Mouse (Mus musculus): ENCODE results near the gene Stard10. TPM values are rescaled to one million over a fixed set of nuclear protein-coding genes. Genes with fewer than 3 reads are reported as not detected.

Stard10 gene
- polyA plus RNA-seq, 1 experiment from 2014 or later = 12.8 TPM

DNA sequence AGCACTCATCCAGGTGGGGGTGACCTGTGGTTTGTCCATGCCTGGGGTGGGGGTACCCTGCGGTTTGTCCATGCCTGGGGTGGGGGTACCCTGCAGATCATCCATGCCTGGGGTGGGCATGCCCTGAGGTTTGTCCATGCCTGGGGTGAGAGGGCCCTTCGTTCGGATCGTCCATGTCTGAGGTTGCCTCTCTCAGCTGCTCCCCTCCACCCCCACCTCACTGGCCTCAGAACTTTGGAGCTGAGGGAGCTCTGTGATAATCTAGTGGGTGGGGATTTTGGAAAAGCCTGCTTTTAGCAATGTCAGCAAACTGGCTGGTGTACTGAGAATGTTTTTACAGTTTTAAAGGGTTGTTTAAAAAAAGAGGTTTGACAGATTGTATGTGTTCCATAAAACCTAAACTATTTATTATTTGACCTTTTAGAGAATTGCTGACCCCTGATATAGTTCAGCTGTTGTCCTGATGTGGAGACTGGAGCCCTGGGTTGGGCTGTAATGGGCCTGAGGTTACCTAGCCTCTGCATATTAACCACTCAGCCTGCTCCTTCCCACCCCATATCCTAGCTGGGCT, 75.1 kb downstream of the Stard10 start:
- no peak overlapping the region for H3K4me2 ChIP-seq
- no peak overlapping the region; the same call in 1 of the 2 replicates for H3K27ac ChIP-seq (replicated peaks)
- no peak overlapping the region for H3K9ac ChIP-seq (replicated peaks)
- no peaks in the 10 kb centered on the region for H3K36me3 ChIP-seq
- WGBS = 81% methylated on average over 4 of the region's 4 CpGs
- H3K4me1 ChIP-seq = peaks cover 8% of the 10 kb centered on the region
- H3K9me3 ChIP-seq (replicated peaks) = no peaks in the 10 kb centered on the region
- no peak overlapping the region for H3K4me3 ChIP-seq (replicated peaks)
- ATAC-seq (ENCODE audit: low FRiP score) = no peak
- H3K27me3 ChIP-seq (replicated peaks) = no peaks in the 10 kb centered on the region

DNA sequence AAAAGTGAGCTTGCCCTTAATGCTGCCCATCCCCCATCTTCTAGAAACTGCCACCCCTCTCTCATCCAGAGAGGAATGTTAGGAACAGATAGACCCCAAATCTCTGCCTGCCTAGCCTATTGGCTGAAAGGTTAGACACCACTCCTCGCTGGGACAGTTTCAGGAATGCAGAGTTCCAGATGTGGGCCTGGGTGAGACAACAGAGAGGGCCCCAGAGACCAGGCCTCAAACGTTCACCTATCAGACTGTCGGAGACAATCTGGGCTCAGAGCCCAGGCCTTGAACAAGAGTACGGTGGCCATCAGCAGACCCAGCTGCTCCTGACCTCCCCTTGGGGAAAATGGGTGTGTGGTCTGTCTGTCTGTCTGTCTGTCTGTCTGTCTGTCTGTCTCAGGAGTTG, 76.1 kb downstream of the Stard10 start:
- Histone ChIP-seq H3K27me3 (replicated peaks) (no peaks in the 10 kb centered on the region), H3K9ac (replicated peaks) (no peak overlapping the region), H3K4me3 (replicated peaks) (no peak overlapping the region), H3K36me3 (no peaks in the 10 kb centered on the region), H3K9me3 (replicated peaks) (no peaks in the 10 kb centered on the region), H3K4me2 (no peak overlapping the region), H3K27ac (replicated peaks) (peak overlapping the region; percentile 68; the same call in 1 of the 2 replicates), H3K4me1 (peaks cover 8% of the 10 kb centered on the region)
- ATAC-seq (ENCODE audit: low FRiP score) = no peak
- 63% methylated on average over 4 of the region's 4 CpGs for WGBS

DNA sequence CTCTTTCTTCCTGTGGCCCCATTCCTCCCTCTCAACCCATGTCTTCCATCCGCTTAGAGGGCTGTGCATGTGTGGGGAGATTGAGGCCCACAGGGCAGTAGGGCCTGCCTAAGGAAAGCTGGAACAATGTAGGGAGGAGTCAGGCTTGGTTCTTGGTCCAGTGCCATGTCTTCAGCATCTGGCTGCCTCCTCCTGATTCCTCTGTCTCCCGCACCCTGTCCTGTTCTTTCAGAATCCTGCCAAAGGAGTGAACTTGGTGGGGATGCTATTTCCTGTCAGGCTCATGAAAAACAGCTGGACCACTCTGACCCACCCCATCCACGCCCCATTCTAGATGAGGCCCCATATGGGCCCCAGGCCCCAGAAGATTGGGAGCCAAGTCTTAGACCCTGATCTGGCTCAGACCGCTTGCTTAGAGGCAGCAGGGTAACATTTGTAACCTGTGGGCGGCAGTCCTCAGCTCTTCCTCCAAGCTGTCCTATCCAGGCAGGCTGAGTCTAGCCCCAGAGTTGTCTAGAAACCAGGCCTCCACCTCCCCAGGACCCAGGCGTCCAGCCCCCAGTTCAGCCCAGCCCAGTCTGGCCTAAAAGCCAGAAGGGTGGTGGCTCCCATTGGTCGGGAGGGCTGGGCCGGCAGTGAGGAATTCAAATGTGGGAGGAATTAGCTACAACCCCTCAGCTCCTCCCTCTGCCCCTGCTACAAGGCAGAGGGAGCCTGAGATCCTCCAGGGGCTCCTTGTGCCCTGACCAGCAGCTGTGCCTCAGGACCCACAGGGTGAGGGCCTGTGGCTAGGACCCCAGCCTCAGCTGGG, 77.0 kb downstream of the Stard10 start:
- Histone ChIP-seq H3K4me2 (peak overlapping the region; percentile 20; the same call in 1 of the 2 replicates), H3K27me3 (replicated peaks) (no peaks in the 10 kb centered on the region), H3K9me3 (replicated peaks) (no peaks in the 10 kb centered on the region), H3K9ac (replicated peaks) (no peak overlapping the region), H3K27ac (replicated peaks) (peak overlapping the region; percentile 68; the same call in 1 of the 2 replicates), H3K4me1 (peaks cover 8% of the 10 kb centered on the region), H3K4me3 (replicated peaks) (0 out of 2 replicates have a peak overlapping the region, but pooled peaks have one; percentile 13), H3K36me3 (no peaks in the 10 kb centered on the region)
- 46% methylated on average over 8 of the region's 8 CpGs for WGBS
- peak; percentile 18; the same call in 1 of the 2 replicates for ATAC-seq (ENCODE audit: low FRiP score)

DNA sequence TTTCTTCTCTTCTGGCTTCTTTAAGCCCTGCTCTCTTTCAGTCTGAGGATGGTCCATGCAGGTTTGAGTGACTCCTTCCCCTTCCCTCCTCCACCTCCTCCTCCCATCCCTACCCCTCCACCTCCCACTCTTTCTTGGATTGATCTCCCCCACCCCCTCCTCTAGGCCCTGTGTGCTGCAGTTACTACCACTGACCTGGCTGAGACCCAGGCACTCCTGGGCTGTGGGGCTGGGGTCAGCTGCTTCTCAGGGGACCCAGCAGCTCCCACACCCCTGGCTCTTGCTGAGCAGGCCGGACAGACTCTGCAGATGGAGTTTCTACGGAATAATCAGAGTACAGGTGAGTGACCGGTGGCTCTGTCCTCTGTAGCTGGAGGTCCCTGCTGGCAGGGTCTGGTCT, 77.7 kb downstream of the Stard10 start:
- Histone ChIP-seq H3K4me3 (replicated peaks) (0 out of 2 replicates have a peak overlapping the region, but pooled peaks have one; percentile 13), H3K4me2 (peak overlapping the region; percentile 20), H3K9me3 (replicated peaks) (no peaks in the 10 kb centered on the region), H3K9ac (replicated peaks) (no peak overlapping the region), H3K27me3 (replicated peaks) (no peaks in the 10 kb centered on the region), H3K27ac (replicated peaks) (no peak overlapping the region; the same call in 1 of the 2 replicates), H3K36me3 (no peaks in the 10 kb centered on the region), H3K4me1 (peaks cover 8% of the 10 kb centered on the region)
- WGBS = 75% methylated on average over 3 of the region's 3 CpGs
- ATAC-seq (ENCODE audit: low FRiP score) = no peak

- WGBS = 76% methylated on average over 2 of the region's 2 CpGs
- peak overlapping the region; percentile 20 for H3K4me2 ChIP-seq
These were observed 78.6 kb downstream of the Stard10 start for GRCm38 (mm10) chr7:101395471-101395870.

More at GRCm38 (mm10) chr7:101395471-101395870, 78.6 kb downstream of the Stard10 start:
- no peak overlapping the region for H3K4me3 ChIP-seq (replicated peaks)
- H3K9ac ChIP-seq (replicated peaks) = no peak overlapping the region
- ATAC-seq (ENCODE audit: low FRiP score) = no peak
- no peaks in the 10 kb centered on the region for H3K9me3 ChIP-seq (replicated peaks)
- H3K27ac ChIP-seq (replicated peaks) = no peak overlapping the region
- H3K4me1 ChIP-seq = peaks cover 8% of the 10 kb centered on the region
- no peaks in the 10 kb centered on the region for H3K27me3 ChIP-seq (replicated peaks)
- H3K36me3 ChIP-seq = no peaks in the 10 kb centered on the region

Other genes starting within 250 kb of the Stard10 start
- 35.9 and 39.4 TPM in 2 replicates for gene Fchsd2, start 224.2 kb upstream of the Stard10 start, polyA plus RNA-seq (2015; fragmentation: Nextera tagmentation; extraction: Ambion mirVana)
- 28.3 and 33.1 TPM in 2 replicates for gene Atg16l2, start 14.8 kb upstream of the Stard10 start, polyA plus RNA-seq (2015; fragmentation: Nextera tagmentation; extraction: Ambion mirVana)
- gene Arap1, start 31.0 kb downstream of the Stard10 start, polyA plus RNA-seq (2015; fragmentation: Nextera tagmentation; extraction: Ambion mirVana) = 9.7 and 19.9 TPM in 2 replicates
- 0.99 TPM in 1 of 2 replicates, not detected in the other for gene Gm45837, start 93.8 kb downstream of the Stard10 start, polyA plus RNA-seq (2015; fragmentation: Nextera tagmentation; extraction: Ambion mirVana)
- 27.9 and 28.5 TPM in 2 replicates for gene Pde2a, start 104.6 kb downstream of the Stard10 start, polyA plus RNA-seq (2015; fragmentation: Nextera tagmentation; extraction: Ambion mirVana)

Measured in neural tube, embryonic 15.5 days (tissue).